Mouse (Mus musculus) ovary, postnatal 36 days (tissue): ENCODE data around the gene Hist1h4f.
A peak's percentile ranks its signal among the peaks of the same experiment; 100 is the strongest.
"Not testable (repeated sequence)": the region's sequence is repeated elsewhere in the genome, so short reads cannot be mapped to it uniquely, and the experiment has no call there.

Source experiments
- DNase-seq: peaks from one replicate; pipeline ENCODE4 v3.0.0; 2022; ENCODE audit warnings: low spot score, mixed read lengths

Hist1h4f gene

GRCm38 (mm10) chr13:23554925-23555838 is 3.7 kb upstream of the Hist1h4f start:
- DNase-seq = peak; percentile 80

- no peak for DNase-seq
Observed at GRCm38 (mm10) chr13:23554393-23554792, 2.9 kb upstream of the Hist1h4f start.

- DNase-seq = no peak
Observed at GRCm38 (mm10) chr13:23552962-23553361, 1.5 kb upstream of the Hist1h4f start, which contains the start of gene Hist1h1d. Gene Hist1h1d (plus strand): TSS chr13:23553262.

- no peak for DNase-seq
Observed at GRCm38 (mm10) chr13:23551931-23552914, 775 bp upstream of the Hist1h4f start.

GRCm38 (mm10) chr13:23550761-23551145 is 695 bp downstream of the Hist1h4f start:
- no peak for DNase-seq

GRCm38 (mm10) chr13:23546694-23547093 is 4.8 kb downstream of the Hist1h4f start:
- no peak for DNase-seq

GRCm38 (mm10) chr13:23544787-23545120 is 6.7 kb downstream of the Hist1h4f start:
- not testable (repeated sequence) for DNase-seq

GRCm38 (mm10) chr13:23543965-23544786 is 7.3 kb downstream of the Hist1h4f start, which contains the start of gene Hist1h3f:
Gene Hist1h3f (plus strand): TSS chr13:23544052.
- peak; percentile 69 for DNase-seq

GRCm38 (mm10) chr13:23542999-23543607 is 8.3 kb downstream of the Hist1h4f start, which contains the start of gene Hist1h2bh:
Gene Hist1h2bh (minus strand): TSS chr13:23543392.
- DNase-seq = peak; percentile 66

GRCm38 (mm10) chr13:23542225-23542980 is 9.0 kb downstream of the Hist1h4f start:
- DNase-seq = not testable (repeated sequence)

- DNase-seq = no peak
Observed at GRCm38 (mm10) chr13:23541497-23541896, 10.0 kb downstream of the Hist1h4f start.

GRCm38 (mm10) chr13:23539821-23540220 is 11.6 kb downstream of the Hist1h4f start:
- DNase-seq = not testable (repeated sequence)

- no peak for DNase-seq
Observed at GRCm38 (mm10) chr13:23538249-23538648, 13.2 kb downstream of the Hist1h4f start.

- DNase-seq = no peak
Observed at GRCm38 (mm10) chr13:23537006-23537710, 14.3 kb downstream of the Hist1h4f start.

- no peak for DNase-seq
Observed at GRCm38 (mm10) chr13:23536076-23536822, 15.2 kb downstream of the Hist1h4f start.

GRCm38 (mm10) chr13:23535137-23536075 is 16.0 kb downstream of the Hist1h4f start, which contains the start of gene Hist1h3g:
Gene Hist1h3g (plus strand): TSS chr13:23535422.
- DNase-seq = peak; percentile 73

GRCm38 (mm10) chr13:23534368-23535131 is 16.9 kb downstream of the Hist1h4f start:
- DNase-seq = no peak
